Mouse (Mus musculus) ES-E14 (cell line): ENCODE measurements at regions not wholly inside any gene's neighbourhood (a gene's known extent, or its start where the extent isn't known, plus 50 kb on each side); places are given as distances from the start of the nearest gene placed in this dataset.

Source experiments
- MAFK ChIP-seq: IDR thresholded peaks from 2 replicates; pipeline ENCODE4 v1.6.1; 2014; ENCODE audit warnings: mild to moderate bottlenecking, low read depth, low read length, inconsistent platforms; ENCODE audit not compliant: insufficient read depth
- ZC3H11A ChIP-seq: IDR thresholded peaks from 2 replicates; pipeline ENCODE4 v1.6.1; 2012; ENCODE audit warnings: low read depth, mild to moderate bottlenecking, inconsistent platforms, low read length, borderline replicate concordance
- ZNF384 ChIP-seq: IDR thresholded peaks from 2 replicates; pipeline ENCODE4 v1.6.1; 2012; ENCODE audit warnings: low read depth, low read length, inconsistent platforms

GRCm38 (mm10) chr13:37479182-37479691, 134.2 kb downstream of the Ly86 start:
- TF ChIP-seq ZC3H11A (no peak), ZNF384 (no peak), MAFK (no peak)
